Mouse (Mus musculus) CH12F3 (cell line): ENCODE measurements around the gene Isoc2a.
"Not testable (repeated sequence)": the region's sequence is repeated elsewhere in the genome, so short reads cannot be mapped to it uniquely, and the experiment has no call there.

Experiments used
- in situ Hi-C: fragments of 300-500 bp; cut with MboI; formaldehyde crosslinking; loops from 2 replicates; pipeline ENCODE4 v1.14.3; 2020; ENCODE audit warnings: low sequenced_read_pairs

Gene Isoc2a

GRCm38 (mm10) chr7:4876753-4877221, at the start of gene Isoc2a:
Isoc2a (plus strand) TSS chr7:4877153.
- in situ Hi-C loops, result no loop called here

- in situ Hi-C loops, result no loop called here
Observed at GRCm38 (mm10) chr7:4830476-4830875, 46.5 kb upstream of the Isoc2a start.

- in situ Hi-C loops, result no loop called here
Observed at GRCm38 (mm10) chr7:4835631-4836327, 41.2 kb upstream of the Isoc2a start.

GRCm38 (mm10) chr7:4836351-4836792, 40.6 kb upstream of the Isoc2a start:
- in situ Hi-C loops, result no loop called here

DNA sequence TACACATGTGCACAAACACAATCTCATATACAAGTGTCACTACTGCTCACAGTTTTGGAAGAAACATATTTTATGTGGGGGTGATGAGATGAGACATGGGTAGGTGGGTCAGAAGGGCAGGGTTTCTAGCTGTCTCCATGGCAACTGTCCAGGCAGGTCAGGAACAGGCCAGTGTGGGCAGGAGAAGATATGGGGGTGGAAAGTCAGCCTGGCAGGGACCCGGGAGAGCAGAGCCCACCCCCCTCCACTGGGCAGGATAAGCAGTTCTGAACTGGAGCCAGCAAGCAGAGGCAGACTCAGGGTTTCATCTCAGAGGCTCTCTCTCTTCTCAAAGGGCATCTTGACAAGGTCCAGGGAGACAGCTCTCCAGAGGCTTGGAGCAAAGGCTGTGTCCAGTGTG, 39.3 kb upstream of the Isoc2a start:
- in situ Hi-C loops, result no loop called here

- in situ Hi-C loops, result no loop called here
Observed at GRCm38 (mm10) chr7:4842077-4842476, 34.9 kb upstream of the Isoc2a start.

DNA sequence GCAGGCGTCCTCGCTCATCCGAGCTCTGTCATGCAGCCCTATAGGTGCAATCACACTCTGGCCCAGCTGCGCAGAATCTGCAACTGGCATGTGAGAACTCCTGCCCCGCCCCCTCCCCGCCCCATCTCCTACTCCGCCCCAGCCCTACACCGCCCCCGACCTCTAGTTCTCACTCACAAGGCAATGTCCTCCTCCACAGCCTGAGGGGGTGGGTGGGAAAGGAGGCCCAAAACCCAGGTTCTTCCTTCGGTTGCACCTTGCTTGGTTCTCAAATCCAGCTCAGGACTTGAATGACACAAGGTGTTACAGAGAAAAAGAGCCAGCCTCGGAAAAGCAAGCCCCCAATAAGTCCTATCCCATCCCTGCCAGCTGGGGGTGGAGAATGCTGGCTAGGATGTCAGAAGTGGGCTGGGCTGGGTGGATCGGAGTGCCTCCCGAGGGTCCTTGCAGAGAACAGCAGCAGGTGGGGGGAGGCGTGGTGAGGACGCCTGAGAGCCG, 34.3 kb upstream of the Isoc2a start:
- in situ Hi-C loops, result no loop called here

GRCm38 (mm10) chr7:4843604-4844244, 33.2 kb upstream of the Isoc2a start:
- in situ Hi-C loops, result no loop called here

DNA sequence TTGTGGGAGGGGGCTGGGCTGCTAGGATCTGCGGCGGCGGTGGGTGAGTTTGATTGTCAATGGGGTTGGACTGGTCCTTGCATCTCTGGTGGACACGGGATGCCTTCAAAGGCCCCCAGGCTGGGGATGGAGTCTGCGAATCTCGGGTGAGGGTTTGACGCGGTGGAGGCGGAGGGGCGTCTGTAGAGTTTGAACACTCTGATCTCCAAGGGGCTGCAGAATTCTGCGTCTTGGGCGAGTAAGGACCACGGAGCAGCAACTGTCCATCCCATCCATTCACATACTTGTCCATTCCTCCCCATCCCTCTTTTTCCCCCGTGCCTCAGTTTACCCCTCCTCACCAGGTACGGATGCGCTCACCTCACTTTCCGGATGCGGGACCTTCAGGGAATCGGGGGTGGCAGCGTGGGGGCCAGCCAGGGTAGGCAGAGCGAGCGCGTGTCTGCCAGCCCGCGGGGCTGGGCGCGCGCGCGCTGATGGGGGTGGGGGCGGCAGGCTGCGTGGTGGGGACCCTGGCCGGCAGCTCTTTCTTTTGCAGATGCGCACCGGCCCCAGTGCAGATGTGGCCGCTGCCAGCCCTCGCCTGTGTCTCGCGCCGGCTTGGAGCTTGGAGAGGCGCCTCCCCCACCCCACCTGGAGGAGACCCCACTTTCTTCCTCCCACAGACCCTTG, 32.6 kb upstream of the Isoc2a start, which contains the start of gene Shisa7:
Gene Shisa7, minus strand, starts transcription at position 452 of the 672 bp plus-strand sequence.
- in situ Hi-C loops, result no loop called here

- in situ Hi-C loops, result no loop called here
Observed at GRCm38 (mm10) chr7:4844917-4845309, 32.0 kb upstream of the Isoc2a start.

DNA sequence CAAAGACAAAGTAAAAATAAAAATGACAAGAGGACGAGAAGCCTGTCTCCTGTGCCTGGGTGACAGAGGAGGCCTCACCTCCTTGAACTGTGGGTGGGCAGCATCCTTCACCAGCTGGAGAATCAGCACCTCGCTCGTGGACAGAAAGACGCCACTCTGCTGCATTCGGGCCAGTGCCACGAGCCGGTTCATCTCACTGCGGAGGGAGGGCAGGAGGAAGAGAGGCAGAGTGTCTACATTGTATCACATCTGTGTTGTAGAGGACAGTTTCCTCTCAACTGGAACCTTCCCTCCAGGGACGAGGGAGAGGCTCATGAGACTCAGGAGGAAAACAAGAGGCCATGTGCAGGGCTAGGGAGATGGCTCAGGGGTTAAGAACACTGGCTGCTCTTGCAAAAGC, 27.6 kb upstream of the Isoc2a start:
- in situ Hi-C loops, result no loop called here

GRCm38 (mm10) chr7:4850621-4851314, 26.2 kb upstream of the Isoc2a start:
- in situ Hi-C loops, result no loop called here

DNA sequence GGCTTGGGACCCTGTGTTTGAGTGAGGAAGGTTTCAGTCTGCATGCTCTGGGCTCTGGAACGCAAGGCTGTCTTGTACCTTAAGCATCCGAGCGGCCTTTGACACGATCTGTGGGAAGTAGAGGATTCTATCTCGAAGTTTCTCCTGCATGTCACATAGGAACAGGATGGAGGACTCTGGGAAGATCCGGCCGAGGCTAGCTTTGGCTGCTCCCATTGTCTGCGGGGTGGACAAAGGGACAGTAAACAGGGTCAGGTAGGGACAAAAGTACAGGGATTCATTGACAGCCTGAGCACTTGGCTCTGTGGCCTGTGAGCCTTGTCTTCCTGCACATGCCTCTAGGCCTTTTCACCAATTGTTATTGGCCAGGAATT, 25.7 kb upstream of the Isoc2a start:
- in situ Hi-C loops, result no loop called here

- in situ Hi-C loops, result no loop called here
Observed at GRCm38 (mm10) chr7:4853613-4854012, 23.3 kb upstream of the Isoc2a start.

- in situ Hi-C loops, result no loop called here
Observed at GRCm38 (mm10) chr7:4856508-4856907, 20.4 kb upstream of the Isoc2a start.

GRCm38 (mm10) chr7:4857321-4857720, 19.6 kb upstream of the Isoc2a start:
- in situ Hi-C loops, result no loop called here

DNA sequence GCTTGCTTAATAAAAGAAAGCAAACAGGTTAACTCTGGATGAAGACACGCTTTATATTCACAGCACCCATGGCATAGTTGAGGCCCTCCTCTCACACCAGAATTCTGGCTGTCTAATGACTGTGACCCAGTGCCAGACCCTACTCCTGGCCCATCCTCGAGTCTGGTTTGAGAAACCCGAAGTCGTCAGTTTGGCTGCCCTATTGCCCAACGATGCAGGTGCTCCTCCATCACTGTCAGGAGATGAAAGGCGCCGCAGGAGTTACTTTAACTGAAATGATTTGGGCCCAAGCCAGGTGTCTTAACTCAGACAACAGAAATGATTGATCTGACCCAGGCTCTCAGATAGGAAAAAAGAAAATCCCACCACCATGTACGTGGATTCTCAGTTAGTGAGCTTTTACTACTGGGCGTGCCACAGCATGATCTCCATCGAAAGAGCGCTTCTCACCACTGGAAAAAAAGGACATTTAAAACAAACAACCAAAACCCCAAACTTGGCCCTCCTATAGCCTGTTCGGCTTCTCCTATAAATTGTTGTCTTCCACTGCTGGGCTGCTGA, 17.5 kb upstream of the Isoc2a start:
- in situ Hi-C loops, result no loop called here

DNA sequence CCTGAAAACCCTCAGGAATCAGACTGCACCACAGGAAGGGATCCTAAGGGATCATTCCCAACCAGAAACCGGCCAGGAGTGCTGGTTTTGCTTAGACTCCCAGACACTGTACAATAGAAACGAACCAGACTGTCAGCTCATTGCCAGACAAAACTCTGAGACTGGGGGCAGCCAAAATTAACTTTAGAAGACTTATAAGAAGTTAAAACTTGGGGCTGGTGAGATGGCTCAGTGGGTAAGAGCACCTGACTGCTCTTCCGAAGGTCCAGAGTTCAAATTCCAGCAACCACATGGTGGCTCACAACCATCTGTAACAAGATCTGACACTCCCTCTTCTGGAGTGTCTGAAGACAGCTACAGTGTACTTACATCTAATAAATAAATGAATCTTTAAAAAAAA, 16.0 kb upstream of the Isoc2a start:
- in situ Hi-C loops, result not testable (repeated sequence)

GRCm38 (mm10) chr7:4863041-4863440, 13.9 kb upstream of the Isoc2a start:
- in situ Hi-C loops, result no loop called here

GRCm38 (mm10) chr7:4863541-4864080, 13.3 kb upstream of the Isoc2a start:
- in situ Hi-C loops, result no loop called here
